Mouse (Mus musculus) MEL (cell line): Measurements from ENCODE around the gene Rab31. TPM values are rescaled to one million over a fixed set of nuclear protein-coding genes. Genes with fewer than 3 reads are reported as not detected.
A peak's percentile ranks its signal among the peaks of the same experiment; 100 is the strongest.

Source experiments
- DNase-seq: peaks from one replicate; pipeline ENCODE4 v3.0.0; 2011; ENCODE audit warnings: low read depth, low spot score
- H3K27ac ChIP-seq: 2 replicates; pipeline ENCODE4 v1.5.1; 2012; ENCODE audit warnings: low read depth, mild to moderate bottlenecking, control low read depth, low read length, moderate library complexity; ENCODE audit not compliant: control insufficient read depth
- H3K27me3 ChIP-seq, 2 experiments: fragments of 150-350 bp in 1 of 2; sonication (generic) in 1 of 2; 2 replicates each; pipeline ENCODE4 v1.6.1; 2012; ENCODE audit warnings: low read length in 2 of 2, mild to moderate bottlenecking in 2 of 2, improper control_type of control experiment in 1 of 2, moderate library complexity in 1 of 2; ENCODE audit not compliant: insufficient read depth in 2 of 2, control insufficient read depth in 1 of 2
- H3K36me3 ChIP-seq, 2 experiments: 2 replicates each; pipeline ENCODE4 v1.6.1; 2012 to 2014; ENCODE audit warnings: low read length in 2 of 2, improper control_type of control experiment in 1 of 2, inconsistent platforms in 1 of 2, mild to moderate bottlenecking in 1 of 2; ENCODE audit not compliant: insufficient read depth in 2 of 2, control insufficient read depth in 1 of 2
- H3K4me1 ChIP-seq, 2 experiments: fragments of 150-350 bp in 1 of 2; sonication (generic) in 1 of 2; 2 replicates each; pipeline ENCODE4 v1.6.1; 2012; ENCODE audit warnings: low read length in 2 of 2, improper control_type of control experiment in 1 of 2, mild to moderate bottlenecking in 1 of 2; ENCODE audit not compliant: insufficient read depth in 2 of 2, control insufficient read depth in 1 of 2
- H3K4me3 ChIP-seq, 2 experiments: fragments of 150-350 bp in 1 of 2; sonication (generic) in 1 of 2; 2 replicates each; pipeline ENCODE4 v1.5.1; 2012; ENCODE audit warnings: low read depth in 2 of 2, low read length in 2 of 2, mild to moderate bottlenecking in 2 of 2, moderate library complexity in 2 of 2, control low read depth in 1 of 2, improper control_type of control experiment in 1 of 2; ENCODE audit not compliant: control insufficient read depth in 1 of 2, insufficient read depth in 1 of 2
- H3K79me2 ChIP-seq: 2 replicates; pipeline ENCODE4 v1.6.1; 2012; ENCODE audit warnings: mild to moderate bottlenecking, low read length, moderate library complexity; ENCODE audit not compliant: control insufficient read depth, poor library complexity, insufficient read depth
- H3K9ac ChIP-seq: 2 replicates; pipeline ENCODE4 v1.6.1; 2012; ENCODE audit warnings: low read depth, mild to moderate bottlenecking, control low read depth, low read length, moderate library complexity; ENCODE audit not compliant: control insufficient read depth, poor library complexity, severe bottlenecking
- H3K9me3 ChIP-seq: fragments of 150-350 bp; sonication (generic); replicated peaks from 2 replicates; pipeline ENCODE4 v1.6.1; 2012; ENCODE audit warnings: mild to moderate bottlenecking, low read length, improper control_type of control experiment, moderate library complexity; ENCODE audit not compliant: insufficient read depth
- CTCF ChIP-seq, 3 experiments: IDR thresholded peaks in 2 of 3; conservative IDR thresholded peaks in 1 of 3; 2 replicates each; pipeline ENCODE4 v1.5.1; 2011 to 2012; ENCODE audit warnings: low read length in 3 of 3, low read depth in 2 of 3, mild to moderate bottlenecking in 2 of 3, improper control_type of control experiment in 1 of 3, inconsistent platforms in 1 of 3, mixed read lengths in 1 of 3, moderate library complexity in 1 of 3; ENCODE audit not compliant: control insufficient read depth in 1 of 3, insufficient read depth in 1 of 3, poor library complexity in 1 of 3, severe bottlenecking in 1 of 3
- ELF1 ChIP-seq: IDR thresholded peaks from 2 replicates; pipeline ENCODE4 v1.6.1; 2014; ENCODE audit warnings: low read depth, mild to moderate bottlenecking, inconsistent platforms, low read length, improper control_type of control experiment, moderate library complexity
- KAT2A ChIP-seq: conservative IDR thresholded peaks from 2 replicates; pipeline ENCODE4 v1.6.1; 2012; ENCODE audit warnings: low read depth, low read length, improper control_type of control experiment, inconsistent platforms
- MAFK ChIP-seq: IDR thresholded peaks from 2 replicates; pipeline ENCODE4 v1.6.1; 2011; ENCODE audit warnings: low read depth, mild to moderate bottlenecking, low read length, improper control_type of control experiment, borderline replicate concordance
- MEF2A ChIP-seq: IDR thresholded peaks from 2 replicates; pipeline ENCODE4 v1.6.1; 2014; ENCODE audit warnings: low read depth, mild to moderate bottlenecking, inconsistent platforms, low read length, improper control_type of control experiment; ENCODE audit not compliant: poor library complexity, insufficient replicate concordance, severe bottlenecking; ENCODE audit errors: extremely low read depth
- MYC ChIP-seq: IDR thresholded peaks from 2 replicates; pipeline ENCODE4 v1.6.1; 2011; ENCODE audit warnings: low read depth, mild to moderate bottlenecking, low read length, improper control_type of control experiment, moderate library complexity
- RAD21 ChIP-seq: IDR thresholded peaks from 2 replicates; pipeline ENCODE4 v1.6.1; 2011; ENCODE audit warnings: mild to moderate bottlenecking, low read depth, low read length, improper control_type of control experiment
- SMC3 ChIP-seq: IDR thresholded peaks from 2 replicates; pipeline ENCODE4 v1.6.1; 2011; ENCODE audit warnings: low read depth, low read length, improper control_type of control experiment
- TAL1 ChIP-seq: IDR thresholded peaks from 2 replicates; pipeline ENCODE4 v1.6.1; 2012; ENCODE audit warnings: mild to moderate bottlenecking, inconsistent platforms, low read length, moderate library complexity, mixed read lengths
- TCF12 ChIP-seq: IDR thresholded peaks from 2 replicates; pipeline ENCODE4 v1.6.1; 2014; ENCODE audit warnings: low read depth, mild to moderate bottlenecking, inconsistent platforms, low read length, improper control_type of control experiment, moderate library complexity
- UBTF ChIP-seq: IDR thresholded peaks from 2 replicates; pipeline ENCODE4 v1.6.1; 2012; ENCODE audit warnings: low read depth, mild to moderate bottlenecking, inconsistent platforms, low read length, improper control_type of control experiment, moderate library complexity, borderline replicate concordance; ENCODE audit not compliant: insufficient read depth
- USF1 ChIP-seq: IDR thresholded peaks from 2 replicates; pipeline ENCODE4 v1.6.1; 2014; ENCODE audit warnings: low read depth, mild to moderate bottlenecking, inconsistent platforms, low read length, improper control_type of control experiment, moderate library complexity
- ZC3H11A ChIP-seq: IDR thresholded peaks from 2 replicates; pipeline ENCODE4 v1.6.1; 2012; ENCODE audit warnings: low read depth, mild to moderate bottlenecking, inconsistent platforms, low read length, improper control_type of control experiment
- ZMIZ1 ChIP-seq: IDR thresholded peaks from 2 replicates; pipeline ENCODE4 v1.6.1; 2012; ENCODE audit warnings: low read depth, mild to moderate bottlenecking, inconsistent platforms, low read length, improper control_type of control experiment, moderate library complexity
- ZNF384 ChIP-seq: IDR thresholded peaks from 2 replicates; pipeline ENCODE4 v1.6.1; 2012; ENCODE audit warnings: low read depth, mild to moderate bottlenecking, inconsistent platforms, low read length, improper control_type of control experiment
- polyA plus RNA-seq, 2 experiments: library from polyadenylated mRNA; stranded (reverse) in 1 of 2; unstranded in 1 of 2; fragments of >175 nt in 1 of 2; fragments of >200 nt in 1 of 2; gene quantifications; 2 replicates each; pipeline versions ENCODE4 v1.2.1 to v1.2.4; 2012; ENCODE audit warnings: low replicate concordance in 2 of 2, low read depth in 1 of 2; ENCODE audit not compliant: insufficient read length in 2 of 2, insufficient read depth in 1 of 2, missing spikeins in 1 of 2
- total RNA-seq: library from RNA; depleted of rRNA; stranded (reverse); fragments of 300-350 nt; gene quantifications from 2 replicates; pipeline ENCODE4 v1.2.3, GENCODE M21; 2012

Rab31 gene
- total and polyA plus RNA-seq, 3 experiments: 23.6 to 25.7 TPM; not detected in 1

- no peak overlapping the region for H3K9ac ChIP-seq
- DNase-seq: no peak
- H3K27me3 ChIP-seq: no peaks in the 10 kb centered on the region
- H3K36me3 ChIP-seq: no peaks in the 10 kb centered on the region
- H3K4me1 ChIP-seq: no peaks in the 10 kb centered on the region
- H3K79me2 ChIP-seq: no peaks in the 10 kb centered on the region
- TF ChIP-seq MAFK (peak; percentile 64; the same call in 1 of the 2 replicates), ZMIZ1 (no peak)
- H3K4me3 ChIP-seq: no peak overlapping the region
- no peaks in the 10 kb centered on the region for H3K9me3 ChIP-seq
- H3K27ac ChIP-seq: no peak overlapping the region
Measured at GRCm38 (mm10) chr17:65680801-65681412, 91.6 kb downstream of the Rab31 start.

- no peaks in the 10 kb centered on the region for H3K79me2 ChIP-seq
- no peak overlapping the region for H3K9ac ChIP-seq
- no peaks in the 10 kb centered on the region for H3K9me3 ChIP-seq
- H3K27ac ChIP-seq: no peak overlapping the region
- DNase-seq: no peak
- no peak overlapping the region for H3K4me3 ChIP-seq
- TF ChIP-seq TAL1 (no peak), MEF2A (no peak), KAT2A (no peak), ELF1 (no peak), SMC3 (no peak), UBTF (no peak), USF1 (no peak), ZC3H11A (no peak), MYC (no peak), TCF12 (no peak)
- TF ChIP-seq, all 39 proteins: peak for 0
- Histone ChIP-seq H3K4me1 (peaks cover 0 to 4% of the 10 kb centered on the region in 2 experiments; a peak in 1 of 4 replicates), H3K27me3 (no peaks in the 10 kb centered on the region), H3K36me3 (peaks cover 0 to 2% of the 10 kb centered on the region in 2 experiments; a peak in 2 of 4 replicates)
Measured at GRCm38 (mm10) chr17:65679806-65680446, 92.6 kb downstream of the Rab31 start.

GRCm38 (mm10) chr17:65677742-65678141 is 94.8 kb downstream of the Rab31 start:
- Histone ChIP-seq H3K9me3 (no peaks in the 10 kb centered on the region), H3K27ac (no peak overlapping the region), H3K4me3 (no peak overlapping the region), H3K79me2 (no peaks in the 10 kb centered on the region), H3K4me1 (peaks cover 4 to 15% of the 10 kb centered on the region in 2 experiments), H3K9ac (no peak overlapping the region), H3K27me3 (no peaks in the 10 kb centered on the region), H3K36me3 (peaks cover 0 to 12% of the 10 kb centered on the region in 2 experiments; a peak in 2 of 4 replicates)
- DNase-seq: peak; percentile 35
- TF ChIP-seq SMC3 (peak; percentile 53), TAL1 (no peak), ZNF384 (peak; percentile 50; the same call in 1 of the 2 replicates), USF1 (no peak), CTCF (IDR thresholded peaks at IDR 0.05 in 2 of 3, conservative IDR thresholded peaks at IDR 0.05 in 1 of 3; ENCODE audit: control insufficient read depth in 1 of 3, insufficient read depth in 1 of 3, low read depth in 2 of 3, low read length in 3 of 3, poor library complexity in 1 of 3, severe bottlenecking in 1 of 3) (peak in 2 of 3 experiments; percentile 48 to 66; a peak in 4 of 6 replicates), RAD21 (peak; percentile 38)
